Mouse (Mus musculus): ENCODE measurements at regions not wholly inside any gene's neighbourhood (a gene's known extent, or its start where the extent isn't known, plus 50 kb on each side); places are given as distances from the start of the nearest gene placed in this dataset.

DNA sequence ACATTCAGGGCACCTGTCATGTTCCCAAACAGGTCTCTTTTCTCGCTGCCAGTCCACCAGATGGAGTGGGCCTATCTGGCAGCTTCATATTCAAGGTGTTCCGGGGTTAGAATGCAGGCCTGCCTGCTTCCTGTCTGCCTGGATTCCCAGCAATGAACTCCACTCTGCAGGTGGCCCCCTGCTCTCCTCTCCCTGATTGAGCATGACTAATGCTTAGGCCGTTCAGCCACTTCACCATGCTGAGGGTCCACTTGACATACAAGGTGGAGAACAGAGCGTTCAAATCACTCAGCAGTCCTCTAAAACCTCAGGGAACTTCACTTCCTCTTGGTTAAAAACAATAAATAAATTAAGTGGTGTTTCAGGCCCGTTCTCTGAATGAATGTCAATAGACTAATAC is 112.1 kb upstream of the Ralgapa2 start:
- no peak for DNase-seq (ENCODE audit: inconsistent age in 2 of 2, low spot score in 1 of 2)

DNA sequence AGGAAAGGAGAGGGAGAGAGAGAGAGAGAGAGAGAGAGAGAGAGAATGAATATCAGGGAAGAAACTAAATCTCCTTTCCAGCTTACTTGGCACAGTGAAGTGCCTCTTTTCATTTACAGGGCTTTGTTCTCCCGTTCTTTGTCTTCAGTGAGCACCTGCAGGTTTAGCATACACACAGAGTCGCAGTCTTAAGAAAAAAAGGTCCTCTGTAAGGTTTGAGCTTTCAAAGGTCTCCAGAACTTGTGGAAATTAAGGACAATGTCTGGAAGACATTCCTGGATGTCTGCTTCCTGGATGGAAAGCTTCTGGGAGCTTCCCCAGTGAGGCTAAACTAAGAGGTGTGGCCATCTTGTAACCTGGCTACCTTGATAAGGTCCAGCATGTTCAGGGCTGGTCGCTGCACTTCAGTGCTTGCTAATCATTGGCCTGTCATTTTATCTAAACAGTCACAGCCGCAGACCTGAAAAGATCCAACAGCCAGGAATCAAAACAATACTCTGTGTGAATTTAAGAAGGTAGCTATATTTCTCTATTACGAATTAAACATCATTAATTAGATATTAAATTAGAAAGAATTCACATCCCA is 113.1 kb upstream of the Ralgapa2 start:
- DNase-seq (ENCODE audit: inconsistent age in 2 of 2, low spot score in 1 of 2), result no peak

DNA sequence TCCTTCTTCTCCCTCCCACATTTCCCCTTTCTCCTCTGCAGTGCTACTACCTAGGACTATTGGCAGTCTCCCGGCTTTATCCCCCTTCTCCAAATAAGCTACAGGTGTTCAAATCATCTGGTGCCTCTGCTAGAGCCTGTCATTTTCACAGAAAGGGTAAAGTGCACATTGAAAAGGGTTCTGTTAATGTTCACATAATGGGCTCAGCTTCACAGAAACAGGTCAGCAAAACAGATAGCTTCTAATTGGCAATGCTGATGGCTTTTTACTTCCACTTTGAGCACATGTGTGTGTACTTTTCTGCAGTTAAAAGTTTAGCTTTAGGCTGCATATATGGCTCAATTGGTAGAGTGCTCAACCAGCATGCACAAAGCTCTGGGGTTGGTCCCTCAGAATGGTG is 114.4 kb upstream of the Ralgapa2 start:
- no peak for DNase-seq (ENCODE audit: inconsistent age in 2 of 2, low spot score in 1 of 2)

DNA sequence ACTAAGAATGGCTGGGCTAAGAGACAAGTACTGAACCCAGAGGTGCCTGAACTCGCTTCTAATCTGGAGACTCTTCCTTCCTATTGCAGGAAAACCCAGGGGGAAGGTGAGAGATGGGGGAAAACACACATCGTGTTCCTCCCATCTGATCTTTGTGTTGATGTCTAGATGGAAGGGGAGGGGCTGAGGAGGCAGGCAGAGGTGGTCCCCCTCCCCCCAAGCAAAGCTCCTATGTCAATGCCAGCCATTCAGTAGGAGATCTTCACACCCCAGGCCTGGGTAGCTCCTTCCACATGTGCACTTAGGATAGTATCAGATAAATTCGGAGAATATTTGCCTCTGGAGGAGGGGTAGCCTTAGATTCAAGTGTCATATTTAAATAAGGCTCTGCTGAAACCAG is 118.0 kb upstream of the Ralgapa2 start:
- DNase-seq (ENCODE audit: inconsistent age in 2 of 2, low spot score in 1 of 2), result no peak

DNA sequence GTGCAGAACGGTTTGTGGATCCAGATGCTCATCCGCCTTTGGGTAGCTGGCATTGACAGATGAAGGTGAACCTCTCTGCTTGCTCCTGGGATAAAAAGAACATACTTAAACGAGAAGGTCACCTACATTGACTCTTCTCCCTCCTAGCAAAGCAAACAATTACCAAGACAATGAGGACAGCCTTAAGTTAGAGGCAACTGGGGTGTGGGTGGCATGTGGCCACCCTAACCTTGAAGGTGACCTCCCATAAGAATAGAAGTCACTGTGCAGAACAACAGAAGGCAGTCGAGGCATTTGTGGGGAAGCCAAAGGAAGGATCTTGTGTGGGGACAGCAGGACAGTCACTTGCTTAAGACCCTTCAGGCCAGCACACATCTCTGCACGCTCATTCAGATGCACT is 119.0 kb upstream of the Ralgapa2 start:
- no peak for DNase-seq (ENCODE audit: inconsistent age in 2 of 2, low spot score in 1 of 2)

DNA sequence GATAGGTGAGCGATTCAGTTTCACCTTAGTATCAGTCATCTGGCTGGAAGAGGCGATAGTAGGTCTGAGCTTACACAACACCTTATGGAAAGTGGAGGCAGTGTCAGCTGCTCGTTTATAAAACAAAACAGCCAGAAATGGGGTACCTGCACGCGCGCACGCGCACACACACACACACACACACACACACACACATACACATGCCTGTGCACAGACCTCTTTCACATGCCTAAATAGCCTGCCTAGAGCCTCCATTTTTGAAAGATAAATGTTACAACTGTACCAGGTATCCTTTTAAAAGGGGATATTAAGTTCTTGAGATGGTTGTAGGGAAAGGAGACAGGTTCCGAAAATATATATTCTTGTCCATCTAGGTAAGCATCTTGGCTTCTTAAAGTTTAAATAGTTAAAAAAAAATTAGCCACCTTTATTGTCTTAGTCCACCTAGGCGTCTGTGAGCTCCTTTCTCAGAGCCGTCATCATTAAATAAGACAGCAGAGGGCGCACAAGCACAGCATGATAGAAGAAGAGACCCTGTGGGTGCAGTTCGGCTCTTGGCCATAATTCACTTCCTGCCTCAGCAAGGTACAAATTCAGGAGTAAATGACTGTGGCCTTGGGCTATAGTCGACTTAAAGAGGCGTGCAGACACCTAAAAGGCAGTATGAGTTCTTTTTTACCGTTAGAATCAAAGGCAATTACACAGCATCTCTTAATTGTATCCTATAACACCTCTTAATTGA is 121.4 kb upstream of the Ralgapa2 start:
- DNase-seq (ENCODE audit: inconsistent age in 2 of 2, low spot score in 1 of 2), result peak; percentile 37 to 83

DNA sequence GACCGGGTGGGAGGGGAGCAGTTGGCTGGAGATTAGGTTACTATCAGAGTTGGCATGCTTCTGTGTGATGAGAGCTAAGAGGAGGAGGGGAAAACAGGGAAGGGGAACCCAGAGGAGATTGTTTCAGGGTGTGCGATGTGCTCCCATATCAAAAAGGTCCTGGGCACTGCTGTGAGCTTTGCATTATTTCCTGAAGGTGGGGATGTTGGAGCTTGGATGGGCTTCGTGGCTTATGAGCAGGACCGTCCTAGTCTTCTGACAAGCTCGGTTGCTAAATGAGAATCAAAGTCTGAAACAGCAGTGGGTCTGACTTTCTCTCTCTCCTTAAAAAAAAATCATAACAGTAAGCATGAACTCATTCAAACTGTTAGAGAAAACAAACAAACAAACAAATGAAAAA is 125.4 kb upstream of the Ralgapa2 start:
- no peak for DNase-seq (ENCODE audit: inconsistent age in 2 of 2, low spot score in 1 of 2)

DNA sequence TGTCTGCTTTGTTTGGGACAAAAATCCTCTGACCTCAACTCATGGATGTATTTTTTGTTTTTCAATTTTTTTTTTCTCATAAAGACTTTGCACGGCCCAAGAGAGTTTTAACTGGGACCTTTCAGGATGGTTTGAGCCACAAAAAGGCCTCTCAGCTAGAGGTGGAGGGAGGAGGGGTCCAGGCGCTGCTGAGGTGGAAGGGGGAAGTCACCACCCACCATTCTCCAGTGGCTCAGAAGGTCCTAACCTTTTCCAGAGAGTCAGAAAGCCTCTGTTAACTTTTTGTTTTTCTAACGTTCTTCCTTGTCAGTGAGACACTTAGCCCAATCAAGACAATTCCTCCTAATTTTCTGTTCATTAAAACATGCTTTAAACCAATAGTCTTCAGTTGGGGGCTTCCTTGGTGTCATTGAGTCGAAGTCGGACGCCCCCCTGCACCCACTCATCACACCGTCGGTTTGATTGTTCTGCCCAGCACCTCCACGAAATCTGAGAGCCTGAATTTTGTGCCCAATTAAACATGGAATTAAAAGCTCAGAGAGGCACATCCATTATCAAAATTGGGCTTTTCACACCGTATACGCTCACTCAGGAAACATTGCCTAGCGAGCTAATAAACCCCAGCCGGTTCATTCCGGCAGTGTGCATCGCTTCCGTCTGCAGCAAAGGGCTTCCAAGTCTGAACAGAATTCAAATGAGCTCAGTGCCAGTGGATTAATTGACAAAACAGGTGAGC is 134.3 kb upstream of the Ralgapa2 start:
- no peak for DNase-seq (ENCODE audit: inconsistent age in 2 of 2, low spot score in 1 of 2)

DNA sequence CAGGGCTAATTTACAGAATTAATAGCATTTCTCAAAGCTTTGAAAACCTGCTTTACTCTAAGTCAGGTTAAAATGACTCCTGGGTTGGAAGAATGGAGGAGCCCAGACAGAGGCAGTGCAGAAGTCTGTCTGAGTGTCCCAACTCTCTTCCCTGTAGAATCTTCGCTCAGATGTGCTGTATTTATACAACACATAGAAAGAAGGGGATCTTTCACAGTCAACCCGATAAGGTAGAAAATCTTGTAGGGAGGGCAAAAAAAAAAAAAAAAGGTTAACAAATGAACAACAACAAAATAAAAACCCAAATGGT is 134.8 kb upstream of the Ralgapa2 start:
- no peak for DNase-seq (ENCODE audit: inconsistent age in 2 of 2, low spot score in 1 of 2)

DNA sequence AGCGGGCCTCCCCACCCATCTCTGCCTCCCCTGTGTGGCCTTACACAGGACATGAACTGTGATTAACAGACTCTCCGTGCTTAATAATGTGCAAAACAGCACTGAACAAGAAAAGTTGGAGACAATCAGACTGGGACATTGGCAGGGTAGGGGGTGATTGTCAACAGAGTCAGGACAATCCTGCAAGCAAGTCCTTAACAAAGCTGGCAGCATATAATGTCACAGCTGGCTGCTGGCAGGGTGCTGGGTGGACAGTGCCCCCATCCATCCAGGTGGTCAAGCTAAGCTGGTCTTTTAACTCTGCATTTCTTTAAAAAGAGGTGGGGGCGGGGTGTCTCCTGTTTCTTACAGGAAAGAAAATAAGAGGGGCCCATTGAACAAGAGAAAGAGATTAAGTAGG is 149.2 kb upstream of the Ralgapa2 start:
- DNase-seq (ENCODE audit: inconsistent age in 2 of 2, low spot score in 1 of 2), result no peak

DNA sequence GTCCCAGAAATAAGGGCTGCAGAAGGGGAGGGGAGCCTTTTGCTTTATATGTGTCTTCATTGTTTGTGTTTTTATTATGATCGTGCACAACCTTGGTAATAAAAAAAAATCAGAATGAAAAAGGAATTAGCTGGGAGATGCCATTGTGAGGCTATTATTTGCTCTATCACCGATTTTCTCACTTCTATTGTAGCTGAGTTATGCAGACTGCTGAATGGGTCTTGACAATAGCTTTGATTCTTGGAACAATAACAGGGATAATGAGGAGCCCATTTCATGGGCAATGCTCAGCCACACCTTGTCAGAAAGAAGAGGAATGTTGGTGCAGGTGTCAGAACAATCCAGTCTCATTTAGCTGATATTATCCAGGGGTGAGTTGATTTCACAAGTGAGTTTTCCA is 160.6 kb upstream of the Ralgapa2 start:
- no peak for DNase-seq (ENCODE audit: inconsistent age in 2 of 2, low spot score in 1 of 2)

DNA sequence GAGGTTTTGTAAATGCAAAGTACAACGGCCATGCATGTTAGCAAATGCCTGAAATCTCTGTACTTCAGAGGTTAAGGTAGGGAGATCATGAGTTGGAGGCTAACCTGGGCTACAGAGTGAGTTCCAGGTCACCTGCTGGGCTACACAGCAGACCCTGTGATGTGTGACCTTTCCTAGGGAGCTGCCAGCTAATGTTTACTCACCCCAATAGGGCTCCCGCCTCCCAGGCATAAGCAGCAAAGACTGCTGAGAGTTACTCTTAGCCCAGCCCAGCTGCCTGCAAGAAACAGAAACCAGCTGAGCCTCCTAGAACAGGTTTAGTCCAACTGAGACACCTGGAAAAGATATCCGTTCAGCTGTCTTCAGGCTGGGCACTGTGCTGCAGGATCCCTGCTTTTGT is 169.8 kb upstream of the Ralgapa2 start:
- no peak for DNase-seq (ENCODE audit: inconsistent age in 2 of 2, low spot score in 1 of 2)

DNA sequence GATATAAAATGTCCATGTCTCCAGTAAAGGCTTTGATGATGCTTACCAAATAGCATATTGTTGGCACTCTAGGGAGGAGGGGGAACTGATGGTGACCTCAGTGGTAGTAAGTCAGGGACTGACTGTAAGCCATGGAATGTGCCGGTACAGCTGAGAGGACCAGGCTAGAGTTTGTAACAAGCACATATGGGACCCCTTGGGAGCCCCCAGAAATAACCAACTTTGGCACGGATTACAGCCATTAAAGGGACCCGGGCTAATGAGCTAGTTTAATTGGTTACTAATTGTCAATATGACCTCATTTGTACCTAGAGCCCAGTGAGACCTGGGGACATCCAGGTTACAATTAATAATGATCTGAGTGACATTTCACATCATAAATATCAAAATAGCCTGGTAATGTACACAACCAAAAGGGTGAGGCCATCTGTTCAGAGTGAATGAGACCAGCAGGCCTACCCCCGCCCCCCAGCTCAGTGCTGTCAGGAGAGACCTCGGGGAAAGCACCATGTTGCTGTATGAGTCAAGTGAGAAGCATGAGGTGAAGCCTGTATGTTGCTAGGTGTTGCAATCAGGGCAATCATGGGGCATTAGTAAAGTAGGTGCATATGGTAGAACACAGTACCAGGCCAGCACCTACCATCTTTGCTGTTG is 169.7 kb upstream of the Kiz start:
- DNase-seq (ENCODE audit: inconsistent age in 2 of 2, low spot score in 1 of 2), result no peak

DNA sequence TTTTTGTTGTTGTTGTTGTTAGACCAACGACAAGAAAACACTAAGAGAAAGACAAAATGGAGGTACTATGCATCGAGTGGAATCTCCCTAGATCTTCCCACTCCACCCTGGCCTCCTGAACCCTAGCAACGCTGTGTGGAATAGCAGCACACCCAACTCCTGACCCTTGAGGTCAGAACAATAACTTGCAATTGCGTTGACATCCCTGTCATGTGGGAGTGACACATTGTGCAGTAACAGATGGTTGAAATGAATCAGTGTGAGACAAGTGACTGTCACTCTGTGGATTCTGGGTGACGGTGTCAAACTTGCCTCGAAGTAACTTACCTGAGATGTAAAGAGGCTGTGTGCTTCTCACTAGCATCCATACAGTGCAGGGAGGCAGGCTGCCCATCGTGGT is 167.1 kb upstream of the Kiz start:
- no peak for DNase-seq (ENCODE audit: inconsistent age in 2 of 2, low spot score in 1 of 2)

DNA sequence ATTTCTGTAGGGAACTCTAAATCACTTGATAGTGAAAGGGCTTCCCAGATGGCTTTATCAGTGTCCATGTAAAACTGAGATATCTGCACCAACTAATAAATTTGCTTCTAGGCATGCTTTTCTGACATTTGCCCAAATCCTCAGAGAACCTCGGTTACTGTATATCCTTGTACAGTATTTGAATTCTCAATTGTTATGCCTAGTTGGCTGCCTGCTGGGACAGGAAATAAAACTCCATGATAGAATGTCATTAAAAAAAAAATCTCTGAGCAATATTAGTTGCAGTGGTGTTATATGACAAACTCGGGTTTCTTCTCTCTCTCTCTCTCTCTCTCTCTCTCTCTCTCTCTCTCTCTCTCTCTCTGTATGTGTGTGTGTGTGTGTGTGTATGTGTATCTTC is 162.2 kb upstream of the Kiz start:
- no peak for DNase-seq (ENCODE audit: inconsistent age in 2 of 2, low spot score in 1 of 2)

DNA sequence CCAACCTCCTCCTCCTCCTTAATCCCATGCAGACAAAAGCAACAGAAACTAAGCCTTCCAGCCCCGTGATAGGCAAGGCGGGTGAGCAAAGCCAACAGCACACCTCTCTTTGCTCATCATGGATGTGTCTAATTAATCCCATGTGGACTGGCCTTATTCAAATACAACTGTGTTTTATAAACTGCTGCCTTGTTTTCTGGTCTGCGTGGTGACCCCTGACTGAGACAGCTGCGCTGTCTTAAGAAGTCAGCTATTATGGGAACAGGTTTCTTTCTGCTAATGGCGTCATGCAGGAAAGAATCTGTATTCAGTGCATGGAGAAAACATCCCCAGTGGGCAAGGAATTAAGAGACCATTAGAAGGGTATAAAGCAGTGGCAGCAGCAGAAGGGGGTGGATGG is 161.6 kb upstream of the Kiz start:
- DNase-seq (ENCODE audit: inconsistent age in 2 of 2, low spot score in 1 of 2), result no peak

DNA sequence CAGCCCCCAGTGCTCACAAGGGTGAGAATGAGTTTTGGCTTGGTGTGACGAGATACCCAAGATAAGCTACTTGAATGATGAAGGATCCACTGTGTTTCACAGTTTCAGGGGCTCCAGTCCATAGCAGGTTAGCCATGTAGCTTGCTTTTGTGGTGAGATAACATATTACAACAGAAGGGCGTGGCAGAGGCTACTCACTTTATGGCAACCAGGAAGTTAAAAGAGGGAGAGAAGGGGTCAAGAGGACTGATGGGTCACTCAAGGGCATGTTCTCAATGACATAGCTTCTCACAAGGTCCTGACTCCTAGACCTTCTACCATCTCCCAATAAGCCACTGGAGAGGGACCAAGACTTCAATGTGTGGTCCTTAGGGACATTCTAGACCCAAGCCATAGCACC is 159.4 kb upstream of the Kiz start:
- no peak for DNase-seq (ENCODE audit: inconsistent age in 2 of 2, low spot score in 1 of 2)

DNA sequence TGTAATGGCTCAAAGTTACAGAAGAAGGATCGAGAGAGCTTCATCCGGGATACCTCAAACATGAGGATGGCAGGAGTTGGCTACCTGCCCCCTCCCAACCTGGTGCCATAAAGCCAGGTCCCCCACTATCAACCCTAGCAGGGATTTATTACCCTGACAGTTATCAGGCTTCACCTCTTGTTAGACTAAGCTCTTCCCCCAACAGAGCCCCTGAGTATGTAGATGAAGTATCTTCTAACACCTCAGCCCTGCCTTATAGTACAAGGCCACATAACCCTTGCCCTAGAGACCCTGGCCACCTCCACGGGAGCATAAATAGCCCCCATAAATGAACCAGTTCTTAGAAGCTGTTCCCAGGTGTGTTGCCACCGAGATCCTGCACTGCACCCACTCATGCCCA is 158.9 kb upstream of the Kiz start:
- DNase-seq (ENCODE audit: inconsistent age in 2 of 2, low spot score in 1 of 2), result no peak

DNA sequence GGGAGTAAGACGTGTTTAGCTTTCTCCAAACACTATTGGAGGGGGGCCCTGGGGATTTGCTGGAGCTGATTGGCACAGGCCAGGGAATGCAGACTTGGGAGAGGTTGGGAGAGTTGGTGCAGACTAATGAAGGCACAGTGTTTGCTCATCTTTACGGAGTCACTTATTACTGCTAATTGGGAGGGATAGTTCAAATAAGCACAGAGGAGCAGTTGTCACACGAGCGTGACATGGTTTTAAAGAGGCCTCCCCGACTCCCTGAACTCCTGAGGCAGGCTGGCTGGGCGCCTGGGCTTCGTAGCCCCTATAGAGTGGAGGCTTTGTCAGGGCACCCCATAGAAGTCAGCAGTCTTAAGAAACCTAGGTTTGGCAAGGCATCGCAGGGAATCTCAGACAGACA is 145.0 kb upstream of the Kiz start:
- no peak for DNase-seq (ENCODE audit: inconsistent age in 2 of 2, low spot score in 1 of 2)

DNA sequence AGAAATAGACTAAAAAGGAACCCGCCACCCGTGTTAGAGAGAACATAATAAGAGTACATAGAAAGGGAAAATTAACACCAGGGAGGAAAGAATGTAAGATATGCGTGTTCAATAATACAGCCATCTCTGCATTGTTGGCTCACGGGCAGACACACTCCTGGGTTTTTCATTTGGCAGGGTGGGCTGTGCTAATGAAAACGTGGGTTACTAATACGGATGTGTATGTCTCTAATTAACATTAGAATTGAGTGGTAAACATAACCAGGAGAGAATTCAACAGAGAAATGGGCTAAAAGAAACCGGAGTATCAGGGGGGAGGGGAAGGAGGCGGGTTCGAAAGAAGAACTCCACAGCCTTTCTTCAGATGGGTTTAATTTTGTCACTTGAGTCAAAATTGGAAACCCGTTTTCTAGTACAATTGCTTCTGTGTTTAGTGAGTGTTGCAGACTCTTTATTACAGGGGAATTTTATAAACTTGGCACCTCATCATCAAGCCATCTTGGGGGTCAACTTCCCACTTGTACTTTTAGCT is 134.4 kb upstream of the Kiz start:
- no peak for DNase-seq (ENCODE audit: inconsistent age in 2 of 2, low spot score in 1 of 2)

DNA sequence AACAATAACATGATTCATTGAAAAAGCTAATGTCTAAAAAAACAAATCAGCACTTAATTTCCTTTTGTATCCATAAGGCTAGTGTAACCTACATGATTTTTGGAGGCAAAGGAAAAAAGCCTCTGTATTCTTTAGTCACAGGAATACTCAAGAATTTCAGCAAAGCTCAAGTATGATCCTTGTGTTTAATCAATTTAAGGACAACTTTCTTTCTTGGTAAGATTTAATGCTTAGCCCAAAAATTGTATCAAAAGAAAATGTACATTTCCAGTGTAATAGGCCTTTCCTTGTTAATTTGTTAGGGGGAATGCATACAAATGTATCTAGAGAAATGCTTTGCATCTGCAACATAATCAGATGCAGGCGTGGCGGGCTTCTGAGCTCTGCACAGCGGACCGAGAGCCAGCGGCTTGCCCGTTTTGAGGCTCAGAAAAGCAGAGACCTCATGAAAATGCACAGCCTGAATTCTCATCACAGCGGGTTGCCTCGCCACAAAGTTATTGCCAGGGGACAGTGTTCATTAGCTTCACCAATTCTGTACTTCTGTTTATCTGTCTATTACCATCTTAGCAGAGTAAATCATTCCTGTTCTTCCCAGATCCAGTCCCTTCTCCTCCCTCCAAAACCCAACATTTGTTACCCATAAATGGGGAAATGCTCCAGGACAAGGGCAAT is 133.2 kb upstream of the Kiz start:
- no peak for DNase-seq (ENCODE audit: inconsistent age in 2 of 2, low spot score in 1 of 2)
